Mouse (Mus musculus): ENCODE data around the gene Atf6.

DNA sequence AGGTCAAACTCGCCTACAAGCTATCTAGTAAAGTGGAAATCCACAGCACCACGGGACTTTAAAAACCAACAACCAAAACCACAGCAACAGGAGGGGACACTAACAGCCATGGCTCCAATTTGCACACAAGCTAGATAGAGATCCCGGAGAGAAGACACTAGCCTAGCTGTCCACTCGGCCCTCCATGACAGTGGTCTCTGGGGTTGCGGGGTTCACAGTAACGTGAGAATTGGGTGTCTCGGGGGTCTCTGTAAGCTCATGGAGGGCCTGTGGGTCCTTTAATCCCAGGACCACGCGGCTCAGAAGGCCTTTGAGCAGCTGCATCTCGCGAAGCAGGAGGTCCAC is 39.5 kb upstream of the Atf6 start:
- TF ChIP-seq CTCF (IDR thresholded peaks at IDR 0.05; ENCODE audit: low read depth) (no peak), EP300 (IDR thresholded peaks at IDR 0.05; ENCODE audit: low read depth) (no peak)

Measured in heart, postnatal 0 days (tissue).